Mouse (Mus musculus): Measurements from ENCODE around the gene Dcun1d1. TPM values are rescaled to one million over a fixed set of nuclear protein-coding genes. Genes with fewer than 3 reads are reported as not detected.

Gene Dcun1d1
- polyA plus RNA-seq, 1 experiment from 2014 or later = 86.0 TPM

GRCm38 (mm10) chr3:35908982-35909680 lies 28.1 kb downstream of the Dcun1d1 start:
- no peak overlapping the region for H3K4me3 ChIP-seq (ENCODE audit: control insufficient read depth in 1 of 2, insufficient read depth in 1 of 2, low read depth in 1 of 2, low read length in 2 of 2)
- H3K9me3 ChIP-seq (ENCODE audit: control insufficient read depth, low read length) = no peaks in the 10 kb centered on the region
- H3K27ac ChIP-seq (replicated peaks in 1 of 2; ENCODE audit: control insufficient read depth in 1 of 2, insufficient read depth in 1 of 2, low read depth in 2 of 2, low read length in 2 of 2) = no peak overlapping the region
- WGBS = 75% methylated on average over 7 of the region's 7 CpGs
- H3K9ac ChIP-seq (ENCODE audit: low read length) = no peak overlapping the region
- ATAC-seq (ENCODE audit: insufficient number of reproducible peaks, insufficient read depth, low FRiP score, low read depth) = no peak
- peaks cover 0 to 2% of the 10 kb centered on the region in 2 experiments; a peak in 1 of 4 replicates for H3K4me1 ChIP-seq (ENCODE audit: control insufficient read depth in 2 of 2, insufficient read depth in 2 of 2, low read length in 2 of 2)
- no peak overlapping the region for H3K4me2 ChIP-seq (ENCODE audit: low read length)
- peaks cover 22% of the 10 kb centered on the region for H3K36me3 ChIP-seq (ENCODE audit: control insufficient read depth, insufficient read depth, low read length)
- no peaks in the 10 kb centered on the region for H3K27me3 ChIP-seq (ENCODE audit: control insufficient read depth, insufficient read depth, low read length)

- WGBS = 91% methylated on average over 5 of the region's 5 CpGs
- Histone ChIP-seq H3K27me3 (ENCODE audit: control insufficient read depth, insufficient read depth, low read length) (no peaks in the 10 kb centered on the region), H3K4me1 (ENCODE audit: control insufficient read depth in 2 of 2, insufficient read depth in 2 of 2, low read length in 2 of 2) (0 out of 4 replicates have a peak, but pooled peaks cover 0 to 4% of the 10 kb centered on the region in 2 experiments), H3K9ac (ENCODE audit: low read length) (no peak overlapping the region), H3K4me3 (ENCODE audit: control insufficient read depth in 1 of 2, insufficient read depth in 1 of 2, low read depth in 1 of 2, low read length in 2 of 2) (no peak overlapping the region), H3K27ac (replicated peaks in 1 of 2; ENCODE audit: control insufficient read depth in 1 of 2, insufficient read depth in 1 of 2, low read depth in 2 of 2, low read length in 2 of 2) (no peak overlapping the region), H3K36me3 (ENCODE audit: control insufficient read depth, insufficient read depth, low read length) (peaks cover 47% of the 10 kb centered on the region), H3K4me2 (ENCODE audit: low read length) (no peak overlapping the region), H3K9me3 (ENCODE audit: control insufficient read depth, low read length) (no peaks in the 10 kb centered on the region)
- no peak for ATAC-seq (ENCODE audit: insufficient number of reproducible peaks, insufficient read depth, low FRiP score, low read depth)
These were observed 36.6 kb downstream of the Dcun1d1 start for GRCm38 (mm10) chr3:35900555-35901204.

GRCm38 (mm10) chr3:35899109-35899508 lies 38.1 kb downstream of the Dcun1d1 start:
- Histone ChIP-seq H3K4me3 (ENCODE audit: control insufficient read depth in 1 of 2, insufficient read depth in 1 of 2, low read depth in 1 of 2, low read length in 2 of 2) (no peak overlapping the region), H3K4me2 (ENCODE audit: low read length) (no peak overlapping the region), H3K9me3 (ENCODE audit: control insufficient read depth, low read length) (no peaks in the 10 kb centered on the region), H3K9ac (ENCODE audit: low read length) (no peak overlapping the region), H3K4me1 (ENCODE audit: control insufficient read depth in 2 of 2, insufficient read depth in 2 of 2, low read length in 2 of 2) (0 out of 4 replicates have a peak, but pooled peaks cover 0 to 4% of the 10 kb centered on the region in 2 experiments), H3K27ac (replicated peaks in 1 of 2; ENCODE audit: control insufficient read depth in 1 of 2, insufficient read depth in 1 of 2, low read depth in 2 of 2, low read length in 2 of 2) (no peak overlapping the region), H3K36me3 (ENCODE audit: control insufficient read depth, insufficient read depth, low read length) (peaks cover 39% of the 10 kb centered on the region), H3K27me3 (ENCODE audit: control insufficient read depth, insufficient read depth, low read length) (no peaks in the 10 kb centered on the region)
- 97% methylated on average over 3 of the region's 3 CpGs for WGBS
- ATAC-seq (ENCODE audit: insufficient number of reproducible peaks, insufficient read depth, low FRiP score, low read depth) = no peak

DNA sequence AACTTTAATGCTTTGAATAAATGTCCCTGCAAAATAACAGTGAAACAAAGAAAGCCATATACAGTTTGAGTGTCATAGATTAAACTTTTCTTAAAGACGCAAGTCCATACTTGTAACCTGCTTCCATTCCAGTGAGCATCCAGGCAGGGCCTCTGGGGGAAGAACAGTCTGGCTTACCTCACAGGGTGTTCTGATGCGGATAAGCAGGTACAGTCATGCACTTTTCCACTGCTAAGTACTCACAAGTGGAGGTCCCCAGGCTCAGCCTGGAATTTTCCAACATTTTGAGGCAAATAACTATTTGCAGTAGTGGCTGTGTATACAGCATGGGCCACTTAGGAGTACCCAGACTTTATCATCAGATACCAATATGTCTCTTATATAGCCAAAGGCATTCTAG lies 39.3 kb downstream of the Dcun1d1 start:
- ATAC-seq (ENCODE audit: insufficient number of reproducible peaks, insufficient read depth, low FRiP score, low read depth) = no peak
- WGBS = 90% methylated on average over 2 of the region's 2 CpGs

GRCm38 (mm10) chr3:35893156-35893555 lies 44.1 kb downstream of the Dcun1d1 start:
- no peaks in the 10 kb centered on the region for H3K4me1 ChIP-seq (ENCODE audit: control insufficient read depth in 2 of 2, insufficient read depth in 2 of 2, low read length in 2 of 2)
- no peak overlapping the region for H3K27ac ChIP-seq (replicated peaks in 1 of 2; ENCODE audit: control insufficient read depth in 1 of 2, insufficient read depth in 1 of 2, low read depth in 2 of 2, low read length in 2 of 2)
- H3K36me3 ChIP-seq (ENCODE audit: control insufficient read depth, insufficient read depth, low read length) = peaks cover 30% of the 10 kb centered on the region
- WGBS = 81% methylated on average over 5 of the region's 5 CpGs
- H3K9ac ChIP-seq (ENCODE audit: low read length) = no peak overlapping the region
- no peak overlapping the region for H3K4me3 ChIP-seq (ENCODE audit: control insufficient read depth in 1 of 2, insufficient read depth in 1 of 2, low read depth in 1 of 2, low read length in 2 of 2)
- no peak overlapping the region for H3K4me2 ChIP-seq (ENCODE audit: low read length)
- no peak for ATAC-seq (ENCODE audit: insufficient number of reproducible peaks, insufficient read depth, low FRiP score, low read depth)
- H3K9me3 ChIP-seq (ENCODE audit: control insufficient read depth, low read length) = no peaks in the 10 kb centered on the region
- no peaks in the 10 kb centered on the region for H3K27me3 ChIP-seq (ENCODE audit: control insufficient read depth, insufficient read depth, low read length)

More for the DNA sequence above, 39.3 kb downstream of the Dcun1d1 start:
- Histone ChIP-seq H3K4me2 (ENCODE audit: low read length) (no peak overlapping the region), H3K36me3 (ENCODE audit: control insufficient read depth, insufficient read depth, low read length) (peaks cover 34% of the 10 kb centered on the region), H3K9me3 (ENCODE audit: control insufficient read depth, low read length) (no peaks in the 10 kb centered on the region), H3K4me3 (ENCODE audit: control insufficient read depth in 1 of 2, insufficient read depth in 1 of 2, low read depth in 1 of 2, low read length in 2 of 2) (no peak overlapping the region), H3K27me3 (ENCODE audit: control insufficient read depth, insufficient read depth, low read length) (no peaks in the 10 kb centered on the region), H3K4me1 (ENCODE audit: control insufficient read depth in 2 of 2, insufficient read depth in 2 of 2, low read length in 2 of 2) (no peaks in the 10 kb centered on the region), H3K27ac (replicated peaks in 1 of 2; ENCODE audit: control insufficient read depth in 1 of 2, insufficient read depth in 1 of 2, low read depth in 2 of 2, low read length in 2 of 2) (no peak overlapping the region), H3K9ac (ENCODE audit: low read length) (no peak overlapping the region)

- Histone ChIP-seq H3K4me3 (ENCODE audit: control insufficient read depth in 1 of 2, insufficient read depth in 1 of 2, low read depth in 1 of 2, low read length in 2 of 2) (no peak overlapping the region), H3K9me3 (ENCODE audit: control insufficient read depth, low read length) (no peaks in the 10 kb centered on the region)
- no peak for ATAC-seq (ENCODE audit: insufficient number of reproducible peaks, insufficient read depth, low FRiP score, low read depth)
These were observed 46.1 kb downstream of the Dcun1d1 start for GRCm38 (mm10) chr3:35891123-35891522.

DNA sequence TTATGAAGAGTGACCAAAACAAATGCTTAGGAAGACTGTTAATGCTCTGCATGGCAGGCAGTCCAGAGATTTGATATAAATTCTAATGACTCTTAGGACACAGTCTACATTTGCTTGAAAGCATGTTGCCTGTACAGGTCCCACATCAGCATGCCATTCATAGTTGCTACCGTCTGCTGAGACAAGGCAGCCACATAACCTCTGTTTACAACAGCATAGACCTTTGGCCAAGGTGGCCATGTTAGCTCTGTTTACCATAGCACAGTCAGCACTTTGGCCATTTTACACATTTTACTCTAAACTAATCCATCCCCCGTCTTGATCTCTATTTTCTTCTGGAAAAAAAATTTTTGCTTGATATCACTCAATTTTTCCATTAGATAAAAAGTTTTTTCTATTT lies 47.7 kb downstream of the Dcun1d1 start:
- Histone ChIP-seq H3K4me2 (ENCODE audit: low read length) (no peak overlapping the region), H3K9ac (ENCODE audit: low read length) (no peak overlapping the region), H3K4me3 (ENCODE audit: control insufficient read depth in 1 of 2, insufficient read depth in 1 of 2, low read depth in 1 of 2, low read length in 2 of 2) (no peak overlapping the region), H3K4me1 (ENCODE audit: control insufficient read depth in 2 of 2, insufficient read depth in 2 of 2, low read length in 2 of 2) (0 out of 4 replicates have a peak, but pooled peaks cover 0 to 2% of the 10 kb centered on the region in 2 experiments), H3K27ac (replicated peaks in 1 of 2; ENCODE audit: control insufficient read depth in 1 of 2, insufficient read depth in 1 of 2, low read depth in 2 of 2, low read length in 2 of 2) (no peak overlapping the region), H3K27me3 (ENCODE audit: control insufficient read depth, insufficient read depth, low read length) (no peaks in the 10 kb centered on the region), H3K36me3 (ENCODE audit: control insufficient read depth, insufficient read depth, low read length) (peaks cover 16% of the 10 kb centered on the region), H3K9me3 (ENCODE audit: control insufficient read depth, low read length) (no peaks in the 10 kb centered on the region)
- ATAC-seq (ENCODE audit: insufficient number of reproducible peaks, insufficient read depth, low FRiP score, low read depth) = no peak
- 80% methylated on average over 2 of the region's 2 CpGs for WGBS

More at GRCm38 (mm10) chr3:35891123-35891522, 46.1 kb downstream of the Dcun1d1 start:
- Histone ChIP-seq H3K4me1 (ENCODE audit: control insufficient read depth in 2 of 2, insufficient read depth in 2 of 2, low read length in 2 of 2) (no peaks in the 10 kb centered on the region), H3K4me2 (ENCODE audit: low read length) (no peak overlapping the region), H3K27ac (replicated peaks in 1 of 2; ENCODE audit: control insufficient read depth in 1 of 2, insufficient read depth in 1 of 2, low read depth in 2 of 2, low read length in 2 of 2) (no peak overlapping the region), H3K27me3 (ENCODE audit: control insufficient read depth, insufficient read depth, low read length) (no peaks in the 10 kb centered on the region), H3K9ac (ENCODE audit: low read length) (no peak overlapping the region), H3K36me3 (ENCODE audit: control insufficient read depth, insufficient read depth, low read length) (peaks cover 20% of the 10 kb centered on the region)
- 80% methylated on average over 4 of the region's 4 CpGs for WGBS

All from heart, embryonic 14.5 days (tissue).